Mouse (Mus musculus) midbrain, embryonic 11.5 days (tissue): ENCODE results near the gene Mkln1. TPM values are rescaled to one million over a fixed set of nuclear protein-coding genes. Genes with fewer than 3 reads are reported as not detected.

Experiments
- ATAC-seq: fragments of 200-750 bp; cut with Nextera tagmentation; 2 replicates; pipeline ENCODE4 v1.8.0; 2017; ENCODE audit warnings: moderate TSS enrichment, moderate library complexity; ENCODE audit not compliant: low FRiP score
- DNase-seq: peaks from one replicate; pipeline ENCODE4 v3.0.0; 2015; ENCODE audit warnings: low spot score; ENCODE audit errors: missing footprints
- H3K27ac ChIP-seq: fragments of 300-500 bp; sonication (generic); 2 replicates; pipeline ENCODE4 v1.5.1; 2014; ENCODE audit warnings: low read depth, low read length
- H3K27me3 ChIP-seq: fragments of 300-500 bp; sonication (generic); 2 replicates; pipeline ENCODE4 v1.6.1; 2014; ENCODE audit warnings: mild to moderate bottlenecking, low read length, moderate library complexity, mixed read lengths; ENCODE audit not compliant: control insufficient read depth, insufficient read depth
- H3K36me3 ChIP-seq: fragments of 300-500 bp; sonication (generic); 2 replicates; pipeline ENCODE4 v1.6.1; 2014; ENCODE audit warnings: mild to moderate bottlenecking, low read length, moderate library complexity, mixed read lengths; ENCODE audit not compliant: control insufficient read depth, insufficient read depth
- H3K4me1 ChIP-seq: fragments of 300-500 bp; sonication (generic); 2 replicates; pipeline ENCODE4 v1.6.1; 2014; ENCODE audit warnings: low read length; ENCODE audit not compliant: control insufficient read depth, insufficient read depth
- H3K4me2 ChIP-seq: fragments of 300-500 bp; sonication (generic); 2 replicates; pipeline ENCODE4 v1.6.1; 2014; ENCODE audit warnings: mild to moderate bottlenecking, moderate library complexity
- H3K4me3 ChIP-seq: fragments of 300-500 bp; sonication (generic); 2 replicates; pipeline ENCODE4 v1.5.1; 2014; ENCODE audit warnings: low read depth, low read length
- H3K9ac ChIP-seq: fragments of 300-500 bp; sonication (generic); 2 replicates; pipeline ENCODE4 v1.6.1; 2014; ENCODE audit warnings: low read length
- H3K9me3 ChIP-seq: fragments of 300-500 bp; sonication (generic); 2 replicates; pipeline ENCODE4 v1.6.1; 2016; ENCODE audit warnings: low read length; ENCODE audit not compliant: control insufficient read depth
- WGBS: fragments of 180-500 bp; shearing (Covaris S2); extraction: QIAGEN DNeasy Blood & Tissue Kit; methylation state at CpG from one replicate; pipeline ENCODE4 v1.1.7; 2014; 5-methylcytosine and 5-hydroxymethylcytosine counted together
- polyA plus RNA-seq: library from polyadenylated mRNA; unstranded; fragments of >200 nt; fragmentation: Nextera tagmentation; extraction: Ambion mirVana; gene quantifications from 2 replicates; pipeline ENCODE4 v1.2.1, GENCODE M21; 2014

The Mkln1 gene
- polyA plus RNA-seq, 1 experiment from 2014 or later, result 217 TPM

DNA sequence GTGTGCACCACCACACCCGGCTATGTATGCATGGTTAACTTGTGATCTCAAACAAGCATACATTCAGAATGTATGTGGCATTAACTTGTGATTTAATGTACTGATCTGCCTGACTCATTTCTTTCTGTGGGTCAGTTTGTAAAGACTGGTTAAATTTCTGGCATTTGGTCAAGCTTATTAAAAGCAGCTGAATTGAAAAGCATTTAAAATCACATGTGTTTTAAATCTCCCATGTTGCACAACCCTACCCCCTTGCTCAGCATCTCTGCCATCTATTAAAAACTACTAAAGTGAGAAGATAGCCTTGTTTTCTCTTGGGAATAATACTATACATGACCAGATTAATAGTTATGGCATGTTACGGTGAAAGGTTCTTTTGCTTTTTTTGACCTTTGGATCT lies 88.1 kb downstream of the Mkln1 start:
- ATAC-seq (no peak), DNase-seq (no peak)
- H3K4me2 ChIP-seq, result no peak overlapping the region
- no peak overlapping the region for H3K9ac ChIP-seq
- no peak overlapping the region for H3K27ac ChIP-seq
- H3K4me3 ChIP-seq, result no peak overlapping the region
- no peaks in the 10 kb centered on the region for H3K4me1 ChIP-seq
- 91% methylated on average over 2 of the region's 2 CpGs for WGBS
- no peaks in the 10 kb centered on the region for H3K9me3 ChIP-seq
- no peaks in the 10 kb centered on the region for H3K27me3 ChIP-seq
- peaks cover 3% of the 10 kb centered on the region; the same call in 1 of the 2 replicates for H3K36me3 ChIP-seq

DNA sequence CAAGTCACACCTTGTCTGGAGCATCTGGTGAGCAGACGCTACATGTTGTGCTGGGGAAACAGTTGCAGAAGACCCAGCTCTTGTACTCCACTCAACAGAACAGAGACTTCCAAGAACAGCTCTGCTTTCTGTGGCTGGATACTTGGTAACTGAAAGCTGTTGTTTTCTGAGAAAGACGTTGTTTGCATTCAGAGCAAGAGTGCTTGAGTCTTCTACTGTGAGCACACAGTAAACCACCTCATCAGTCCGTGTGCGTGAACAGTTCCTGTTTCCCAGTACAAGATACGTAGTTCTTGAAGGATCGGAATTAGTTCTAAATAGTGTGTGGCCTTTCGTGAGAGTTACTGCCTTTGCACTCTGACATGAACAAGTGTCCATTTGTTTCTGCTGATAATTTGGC lies 91.4 kb downstream of the Mkln1 start:
- ATAC-seq, result no peak
- H3K36me3 ChIP-seq, result peaks cover 3% of the 10 kb centered on the region; the same call in 1 of the 2 replicates

DNA sequence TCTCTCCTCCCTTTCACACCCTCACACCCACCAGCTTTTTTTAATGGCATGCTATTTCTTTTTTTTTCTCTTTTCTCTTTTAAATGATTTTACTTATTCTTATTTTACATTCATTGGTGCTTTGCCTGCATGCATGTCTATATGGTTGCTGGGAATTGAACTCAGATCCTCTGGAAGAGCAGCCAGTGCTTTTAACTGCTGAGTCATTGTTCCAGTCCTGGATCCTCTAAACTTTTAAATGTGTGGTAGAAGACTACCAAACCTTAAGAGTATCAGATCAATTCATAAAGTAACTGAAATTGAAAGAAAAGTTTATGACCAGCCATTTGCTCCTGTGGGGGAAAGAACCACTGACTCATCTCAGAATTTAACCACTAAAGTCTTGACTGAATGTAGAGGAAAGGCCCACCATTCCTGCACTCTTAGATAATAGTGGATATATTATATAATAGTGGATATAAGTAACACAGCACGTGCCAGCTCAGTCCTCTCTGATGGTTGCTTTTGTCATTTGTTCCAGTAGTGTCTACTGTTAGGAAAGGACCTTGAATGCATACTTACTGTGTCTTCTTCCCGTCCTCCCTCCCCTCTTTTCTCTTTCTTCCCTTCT lies 96.7 kb downstream of the Mkln1 start:
- no peak for ATAC-seq
- H3K4me2 ChIP-seq, result no peak overlapping the region
- no peak overlapping the region for H3K4me3 ChIP-seq
- DNase-seq, result no peak
- no peak overlapping the region for H3K27ac ChIP-seq
- H3K9ac ChIP-seq, result no peak overlapping the region
- no peaks in the 10 kb centered on the region for H3K36me3 ChIP-seq
- H3K9me3 ChIP-seq, result no peaks in the 10 kb centered on the region
- H3K4me1 ChIP-seq, result no peaks in the 10 kb centered on the region
- 80% methylated on average over 2 of the region's 2 CpGs for WGBS
- H3K27me3 ChIP-seq, result no peaks in the 10 kb centered on the region

More for the DNA sequence above, 91.4 kb downstream of the Mkln1 start:
- no peak overlapping the region for H3K27ac ChIP-seq
- WGBS, result 96% methylated on average over 7 of the region's 7 CpGs
- no peak for DNase-seq
- H3K9me3 ChIP-seq, result no peaks in the 10 kb centered on the region
- H3K4me3 ChIP-seq, result no peak overlapping the region
- H3K9ac ChIP-seq, result no peak overlapping the region
- H3K4me1 ChIP-seq, result no peaks in the 10 kb centered on the region
- H3K4me2 ChIP-seq, result no peak overlapping the region
- H3K27me3 ChIP-seq, result no peaks in the 10 kb centered on the region

DNA sequence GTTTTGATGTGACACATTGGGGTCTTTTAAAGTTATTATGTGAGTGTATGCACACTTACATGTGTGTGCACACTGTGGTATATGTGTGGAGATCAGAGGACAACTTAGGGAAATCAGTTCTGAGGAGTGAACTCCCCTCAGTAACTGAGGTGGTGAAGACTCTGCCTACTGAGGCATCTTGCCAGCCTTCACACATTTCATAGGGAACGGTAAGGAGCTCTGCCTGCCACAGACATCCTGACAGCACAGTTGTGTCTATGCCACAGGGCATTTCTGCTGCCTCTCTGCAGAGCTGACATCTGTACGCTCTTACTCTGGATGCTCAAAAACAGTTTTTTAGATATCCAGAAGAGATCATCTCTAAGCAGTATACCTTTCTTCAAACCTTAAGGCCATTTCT lies 97.7 kb downstream of the Mkln1 start:
- no peak overlapping the region for H3K27ac ChIP-seq
- H3K36me3 ChIP-seq, result no peaks in the 10 kb centered on the region
- no peaks in the 10 kb centered on the region for H3K9me3 ChIP-seq
- no peaks in the 10 kb centered on the region for H3K4me1 ChIP-seq
- H3K9ac ChIP-seq, result no peak overlapping the region
- WGBS, result 96% methylated on average over 2 of the region's 2 CpGs
- no peak overlapping the region for H3K4me2 ChIP-seq
- no peak for ATAC-seq
- no peak for DNase-seq
- no peak overlapping the region for H3K4me3 ChIP-seq
- H3K27me3 ChIP-seq, result no peaks in the 10 kb centered on the region

DNA sequence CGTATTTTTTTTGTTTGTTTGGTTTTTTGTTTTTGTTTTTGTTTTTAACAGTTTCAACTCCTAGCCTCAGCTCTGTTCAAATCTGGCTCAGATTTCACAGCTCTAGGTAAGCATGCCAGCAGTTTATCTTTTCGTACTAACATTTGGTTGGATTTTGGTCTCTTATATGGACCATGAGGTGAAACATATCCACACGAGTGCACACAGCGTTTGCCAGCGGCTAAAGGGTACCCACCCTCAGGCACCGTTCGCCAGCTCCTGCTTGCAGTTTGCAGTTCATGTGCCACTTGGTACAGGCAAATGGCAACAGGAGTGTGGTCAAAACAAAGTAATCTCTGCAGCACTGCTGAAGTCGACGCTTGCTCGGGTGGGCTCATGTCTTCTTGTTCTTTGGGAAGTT lies 101.3 kb downstream of the Mkln1 start:
- no peaks in the 10 kb centered on the region for H3K9me3 ChIP-seq
- DNase-seq (no peak), ATAC-seq (no peak)
- no peak overlapping the region for H3K27ac ChIP-seq
- no peak overlapping the region for H3K4me2 ChIP-seq
- no peaks in the 10 kb centered on the region for H3K4me1 ChIP-seq
- no peaks in the 10 kb centered on the region for H3K36me3 ChIP-seq
- WGBS, result 91% methylated on average over 10 of the region's 10 CpGs
- H3K27me3 ChIP-seq, result no peaks in the 10 kb centered on the region
- H3K4me3 ChIP-seq, result no peak overlapping the region
- no peak overlapping the region for H3K9ac ChIP-seq

DNA sequence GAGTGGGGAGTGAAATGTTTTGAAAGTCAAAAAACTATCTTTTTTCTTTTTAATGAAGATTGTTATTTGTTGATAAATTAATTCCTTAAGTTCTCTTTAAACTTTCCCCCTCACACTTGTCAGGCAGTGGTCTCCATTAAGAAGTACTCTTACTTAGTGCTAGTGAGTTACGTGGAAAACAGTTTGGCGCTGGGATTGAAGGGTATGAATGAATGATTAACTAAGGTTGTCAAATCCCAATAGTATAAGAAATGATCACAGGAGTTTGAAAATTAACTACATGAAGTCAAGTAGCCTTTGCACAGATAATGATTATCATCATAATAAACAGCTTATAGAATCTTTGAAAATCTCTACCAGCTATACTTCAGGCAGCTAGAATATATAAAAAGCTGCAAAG lies 101.7 kb downstream of the Mkln1 start:
- no peak for DNase-seq
- H3K4me3 ChIP-seq, result no peak overlapping the region
- 80% methylated on average over 2 of the region's 2 CpGs for WGBS
- no peaks in the 10 kb centered on the region for H3K36me3 ChIP-seq
- H3K4me1 ChIP-seq, result no peaks in the 10 kb centered on the region
- H3K27ac ChIP-seq, result no peak overlapping the region
- H3K9ac ChIP-seq, result no peak overlapping the region
- no peaks in the 10 kb centered on the region for H3K9me3 ChIP-seq
- H3K4me2 ChIP-seq, result no peak overlapping the region
- no peak for ATAC-seq
- no peaks in the 10 kb centered on the region for H3K27me3 ChIP-seq

DNA sequence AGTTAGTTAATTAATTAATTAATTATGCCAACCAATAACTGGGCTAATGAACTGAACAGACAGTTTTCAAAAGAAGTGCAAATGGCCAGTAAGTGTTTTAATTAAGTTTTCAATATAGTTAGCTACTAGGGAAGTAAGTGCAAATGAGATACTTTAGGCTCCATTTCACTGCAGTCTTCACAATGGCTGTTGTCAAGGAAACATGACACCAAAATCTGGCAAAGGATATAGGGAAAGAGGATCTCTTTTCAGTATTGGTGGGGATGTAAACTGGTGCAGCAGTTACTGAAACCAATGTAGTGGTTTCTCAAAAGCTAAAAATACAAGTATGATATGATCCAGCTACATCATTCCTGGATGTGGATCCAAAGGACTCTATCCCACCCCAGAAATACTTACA lies 102.2 kb downstream of the Mkln1 start:
- no peak for DNase-seq
- H3K27me3 ChIP-seq, result no peaks in the 10 kb centered on the region
- no peaks in the 10 kb centered on the region for H3K36me3 ChIP-seq

DNA sequence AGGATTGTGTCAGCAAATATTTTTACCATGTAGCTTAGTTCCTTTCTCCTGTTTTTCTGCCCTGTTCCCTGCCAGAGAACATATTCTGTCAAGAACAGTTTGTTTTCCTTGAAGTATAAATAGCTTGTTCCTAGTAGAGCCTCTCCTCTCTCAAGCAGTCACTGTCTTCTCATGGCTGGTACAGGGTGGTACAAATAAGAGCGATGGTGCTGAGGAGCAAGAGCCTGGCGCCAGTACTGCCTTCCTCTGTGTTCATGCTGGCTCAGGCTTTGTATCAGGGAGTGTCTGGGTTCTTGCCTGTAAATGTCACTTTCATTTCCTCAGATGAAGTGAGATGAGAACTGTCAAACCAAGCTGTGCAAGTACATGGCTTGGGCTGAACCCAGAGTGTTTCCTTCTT lies 104.1 kb downstream of the Mkln1 start:
- WGBS, result 97% methylated on average over 2 of the region's 2 CpGs
- no peak overlapping the region for H3K4me3 ChIP-seq
- no peak overlapping the region; the same call in 1 of the 2 replicates for H3K9ac ChIP-seq
- ATAC-seq (no peak), DNase-seq (no peak)
- H3K36me3 ChIP-seq, result no peaks in the 10 kb centered on the region
- H3K27me3 ChIP-seq, result no peaks in the 10 kb centered on the region
- H3K4me1 ChIP-seq, result no peaks in the 10 kb centered on the region
- no peak overlapping the region for H3K27ac ChIP-seq
- H3K4me2 ChIP-seq, result no peak overlapping the region
- no peaks in the 10 kb centered on the region for H3K9me3 ChIP-seq

More for the DNA sequence above, 102.2 kb downstream of the Mkln1 start:
- no peaks in the 10 kb centered on the region for H3K4me1 ChIP-seq
- no peak overlapping the region for H3K4me3 ChIP-seq
- H3K9ac ChIP-seq, result no peak overlapping the region
- ATAC-seq, result no peak
- H3K9me3 ChIP-seq, result no peaks in the 10 kb centered on the region
- H3K4me2 ChIP-seq, result no peak overlapping the region
- no peak overlapping the region for H3K27ac ChIP-seq

DNA sequence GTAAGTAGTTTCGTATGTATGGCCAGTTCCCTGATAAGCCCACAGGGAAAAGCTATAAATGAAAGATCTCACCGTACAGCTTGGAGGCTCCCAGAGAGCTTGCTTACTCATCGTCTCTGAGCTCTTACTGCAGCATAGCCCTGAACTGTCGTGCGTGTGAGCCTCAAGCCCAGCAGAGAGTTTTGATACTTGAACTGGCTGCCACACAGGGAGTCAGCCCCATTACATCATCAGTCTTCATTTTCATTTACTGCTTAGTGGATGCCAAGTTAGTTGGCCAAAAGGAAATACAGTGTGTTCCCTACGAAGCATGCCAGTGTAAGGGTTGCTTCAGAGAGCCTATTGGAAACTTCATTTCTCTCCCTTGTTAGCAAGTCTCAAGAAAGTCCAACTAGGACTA lies 115.2 kb downstream of the Mkln1 start:
- no peaks in the 10 kb centered on the region for H3K9me3 ChIP-seq
- no peaks in the 10 kb centered on the region for H3K36me3 ChIP-seq
- H3K27ac ChIP-seq, result no peak overlapping the region
- no peaks in the 10 kb centered on the region for H3K27me3 ChIP-seq
- ATAC-seq (no peak), DNase-seq (no peak)
- no peak overlapping the region for H3K4me2 ChIP-seq
- H3K9ac ChIP-seq, result no peak overlapping the region
- no peaks in the 10 kb centered on the region for H3K4me1 ChIP-seq
- H3K4me3 ChIP-seq, result no peak overlapping the region
- 88% methylated on average over 6 of the region's 6 CpGs for WGBS
